Mouse (Mus musculus) thymus, postnatal 4 days (tissue): ENCODE measurements around the gene March10.
A peak's percentile ranks its signal among the peaks of the same experiment; 100 is the strongest.

Source experiments
- DNase-seq: peaks from one replicate; pipeline ENCODE4 v3.0.0; 2021

The March10 gene

DNA sequence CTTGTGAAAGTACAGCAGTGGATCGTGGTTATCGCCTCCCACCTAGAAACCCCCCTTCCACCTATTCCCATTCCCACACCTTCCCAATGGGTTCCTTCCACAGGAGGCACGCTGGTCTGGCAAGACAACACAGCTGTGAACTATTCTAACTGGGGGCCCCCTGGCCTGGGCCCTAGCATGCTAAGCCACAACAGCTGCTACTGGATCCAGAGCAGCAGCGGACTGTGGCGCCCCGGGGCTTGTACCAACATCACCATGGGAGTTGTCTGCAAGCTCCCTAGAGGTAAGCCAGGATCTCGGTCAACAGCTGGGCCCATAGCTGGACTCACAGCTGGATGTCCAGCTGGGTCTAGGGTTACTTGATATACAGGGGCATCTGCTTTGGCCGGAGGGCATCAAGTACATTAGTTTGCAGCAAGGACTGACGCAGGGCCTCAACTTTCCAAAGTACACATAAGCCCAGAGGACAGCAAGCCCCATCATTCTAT lies 108.0 kb downstream of the March10 start:
- DNase-seq: no peak

DNA sequence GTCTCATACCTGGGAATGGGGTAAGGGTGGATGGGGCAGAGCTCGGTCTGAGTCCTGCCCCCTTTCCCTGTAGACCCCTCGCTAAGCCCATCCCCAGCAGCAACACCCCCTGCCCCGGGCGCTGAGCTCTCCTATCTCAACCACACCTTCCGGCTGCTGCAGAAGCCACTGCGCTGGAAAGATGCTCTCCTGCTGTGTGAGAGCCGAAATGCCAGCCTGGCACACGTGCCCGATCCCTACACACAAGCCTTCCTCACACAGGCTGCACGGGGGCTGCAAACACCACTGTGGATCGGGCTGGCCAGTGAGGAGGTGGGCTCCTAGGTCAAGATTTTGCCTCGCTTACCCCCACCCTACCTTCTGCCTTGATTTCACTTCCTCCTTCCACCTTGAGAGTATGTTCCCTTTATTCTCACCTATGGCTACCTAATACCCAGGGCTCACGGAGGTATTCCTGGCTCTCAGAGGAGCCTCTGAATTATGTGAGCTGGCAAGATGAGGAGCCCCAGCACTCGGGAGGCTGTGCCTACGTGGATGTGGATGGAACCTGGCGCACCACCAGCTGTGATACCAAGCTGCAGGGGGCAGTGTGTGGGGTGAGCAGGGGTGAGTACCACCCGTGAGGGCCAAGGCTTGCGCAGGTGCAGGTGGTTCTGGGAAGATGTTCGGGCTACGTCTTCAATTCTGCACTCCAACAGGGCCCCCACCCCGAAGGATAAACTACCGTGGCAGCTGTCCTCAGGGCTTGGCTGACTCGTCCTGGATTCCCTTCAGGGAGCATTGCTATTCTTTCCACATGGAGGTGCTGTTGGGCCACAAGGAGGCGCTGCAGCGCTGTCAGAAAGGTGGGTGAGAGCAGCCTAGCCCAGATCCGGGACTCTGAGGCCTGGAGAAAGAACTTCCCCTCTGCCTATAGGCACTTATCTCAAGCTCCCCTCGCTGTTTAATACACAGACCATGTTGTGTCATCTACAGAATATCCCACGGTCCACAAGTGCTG lies 109.1 kb downstream of the March10 start:
- DNase-seq: peak; percentile 92

DNA sequence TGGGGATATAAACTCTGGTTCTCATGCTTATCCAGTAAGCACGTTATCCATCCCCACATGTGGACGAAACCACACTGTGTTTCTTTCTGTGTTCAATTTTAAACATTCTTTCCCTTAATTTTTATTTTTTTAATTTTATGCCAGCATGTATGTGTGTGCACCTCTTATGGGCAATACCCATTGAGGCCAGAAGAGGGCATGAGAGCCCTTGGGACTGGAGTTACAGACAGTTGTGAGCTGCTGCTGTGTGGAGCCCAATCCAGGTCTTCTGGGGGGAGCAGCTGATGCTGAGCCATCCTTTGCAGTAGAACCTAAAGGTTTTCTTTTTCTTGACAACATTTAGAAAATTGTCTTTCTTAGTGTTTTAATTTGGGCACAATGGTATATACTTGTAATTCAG lies 111.3 kb downstream of the March10 start:
- peak; percentile 63 for DNase-seq

DNA sequence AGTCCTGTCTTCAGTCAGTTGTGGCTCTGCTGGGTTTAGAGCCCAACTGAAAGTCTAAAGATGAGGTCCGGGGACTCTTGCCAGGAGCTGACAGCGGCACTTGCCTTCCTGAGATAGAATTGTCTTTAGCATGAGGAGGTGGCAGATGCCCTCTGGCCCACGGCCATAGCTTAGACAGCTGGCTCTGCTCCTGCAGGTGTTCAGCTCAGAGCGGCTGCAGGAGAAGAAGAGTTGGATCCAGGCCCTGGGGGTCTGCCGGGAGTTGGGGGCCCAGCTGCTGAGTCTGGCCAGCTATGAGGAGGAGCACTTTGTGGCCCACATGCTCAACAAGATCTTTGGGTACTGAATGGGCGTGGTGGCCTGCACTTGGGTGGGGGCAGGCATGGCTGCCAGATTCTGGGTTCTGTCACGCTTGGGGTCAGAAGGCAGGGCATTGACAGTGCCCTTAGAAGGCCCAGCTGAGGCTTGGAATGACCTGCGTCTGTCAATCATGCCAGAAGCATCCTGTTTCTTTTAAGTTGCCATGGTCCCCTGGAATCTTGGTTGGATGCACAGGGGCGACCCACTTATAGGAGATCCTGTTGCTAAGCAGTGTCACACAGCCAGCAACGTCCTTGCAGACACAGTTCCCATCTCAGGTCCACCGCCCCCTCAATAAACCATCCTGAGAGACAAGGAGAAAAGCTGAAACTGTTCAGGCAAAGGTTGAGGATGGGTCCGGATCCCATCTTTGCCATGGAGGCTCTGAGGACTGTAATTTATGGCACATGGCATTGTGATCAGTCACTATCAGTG lies 117.7 kb downstream of the March10 start:
- DNase-seq: no peak

DNA sequence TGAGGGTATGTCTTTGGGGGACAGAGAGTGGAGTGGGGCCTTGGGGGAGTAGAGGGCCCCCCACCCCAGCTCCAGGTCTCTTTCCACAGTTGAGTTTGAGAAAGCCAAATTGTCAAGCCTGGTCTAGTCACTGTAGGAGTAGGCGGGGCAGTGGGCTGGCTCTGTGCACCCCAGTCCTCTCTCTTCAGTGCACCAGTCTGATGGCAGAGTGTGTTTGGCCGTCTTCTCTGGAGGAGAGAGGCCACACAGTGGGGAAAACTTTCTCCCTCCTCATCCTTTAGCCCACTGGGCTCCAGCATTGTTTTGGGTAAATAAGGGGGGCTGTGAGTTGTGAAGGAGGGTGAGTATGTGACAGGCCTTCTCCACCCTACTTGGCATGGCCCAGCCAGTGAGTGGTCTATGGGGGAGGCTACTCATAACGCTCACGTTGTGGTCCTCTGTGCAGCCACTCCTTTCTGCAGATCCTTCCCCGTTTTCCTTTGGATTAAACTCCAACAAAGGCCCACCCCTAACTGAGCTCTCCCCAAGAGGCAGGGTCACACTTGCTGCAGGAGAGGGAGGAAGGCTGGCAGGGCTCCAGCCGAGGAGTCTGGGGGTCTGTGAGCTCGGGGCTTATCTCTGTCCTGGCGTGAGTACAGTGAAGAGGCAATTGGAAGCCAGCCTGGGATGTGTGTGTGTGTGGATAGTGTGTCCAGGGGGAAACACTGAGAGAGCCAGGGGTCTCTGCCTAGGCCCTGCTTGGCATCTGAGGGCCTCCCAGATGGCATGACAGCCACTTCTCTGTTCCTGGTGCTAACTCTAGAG lies 122.5 kb downstream of the March10 start:
- no peak for DNase-seq

DNA sequence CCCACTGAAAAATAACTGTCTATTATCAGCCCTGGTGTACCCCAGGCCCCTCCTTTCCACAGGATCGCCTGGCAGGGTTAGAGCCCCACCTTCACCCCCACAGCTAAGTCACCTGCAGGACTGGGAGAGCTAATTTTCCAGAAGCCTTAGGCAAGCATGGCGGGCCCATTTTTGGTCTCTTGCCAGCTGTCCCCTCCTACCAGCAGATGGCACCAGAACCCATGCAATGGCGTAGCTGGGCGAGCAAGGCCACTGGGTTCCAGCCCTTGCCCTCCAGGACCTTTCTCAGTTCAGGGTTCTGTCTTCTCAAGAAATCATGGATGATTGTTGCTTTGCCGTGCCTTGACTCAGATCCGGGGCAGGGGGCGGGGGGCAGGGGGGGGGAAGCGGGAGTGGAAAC lies 124.1 kb downstream of the March10 start:
- peak; percentile 57 for DNase-seq

DNA sequence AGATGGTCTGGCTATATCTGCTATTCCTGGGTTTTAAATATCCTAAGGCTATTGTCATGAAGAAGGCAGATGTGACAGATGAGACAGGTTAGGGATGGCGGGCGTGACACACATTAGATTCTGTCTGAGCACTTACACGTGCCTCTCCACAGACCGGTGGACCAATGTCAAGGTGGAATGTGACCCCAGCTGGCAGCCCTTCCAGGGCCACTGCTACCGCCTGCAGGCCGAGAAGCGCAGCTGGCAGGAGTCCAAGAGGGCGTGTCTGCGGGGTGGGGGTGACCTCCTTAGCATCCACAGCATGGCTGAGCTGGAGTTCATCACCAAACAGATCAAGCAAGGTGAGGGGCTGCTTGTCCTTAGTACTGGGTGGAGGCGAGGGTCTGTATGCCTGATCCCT lies 124.8 kb downstream of the March10 start:
- DNase-seq: no peak

DNA sequence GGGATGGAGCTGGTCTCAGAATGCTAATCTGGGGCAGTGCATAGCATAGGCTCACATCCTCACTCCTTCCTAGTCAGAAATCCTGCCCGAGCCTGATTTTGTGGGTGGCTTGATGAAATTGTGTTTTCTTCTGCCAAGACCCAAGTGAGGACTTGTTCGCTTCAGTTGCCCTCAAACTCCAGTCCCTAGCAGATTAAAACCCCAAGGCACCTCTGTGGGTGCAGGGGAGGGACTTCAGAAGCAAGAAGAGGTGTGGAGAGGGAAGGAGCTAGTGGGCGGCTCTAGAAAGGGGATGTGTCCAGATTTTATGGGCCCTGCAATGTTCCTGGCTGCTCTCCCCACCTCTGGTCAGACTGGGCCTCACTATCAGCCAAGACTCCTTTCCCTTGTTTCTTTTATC lies 125.4 kb downstream of the March10 start:
- DNase-seq: no peak

DNA sequence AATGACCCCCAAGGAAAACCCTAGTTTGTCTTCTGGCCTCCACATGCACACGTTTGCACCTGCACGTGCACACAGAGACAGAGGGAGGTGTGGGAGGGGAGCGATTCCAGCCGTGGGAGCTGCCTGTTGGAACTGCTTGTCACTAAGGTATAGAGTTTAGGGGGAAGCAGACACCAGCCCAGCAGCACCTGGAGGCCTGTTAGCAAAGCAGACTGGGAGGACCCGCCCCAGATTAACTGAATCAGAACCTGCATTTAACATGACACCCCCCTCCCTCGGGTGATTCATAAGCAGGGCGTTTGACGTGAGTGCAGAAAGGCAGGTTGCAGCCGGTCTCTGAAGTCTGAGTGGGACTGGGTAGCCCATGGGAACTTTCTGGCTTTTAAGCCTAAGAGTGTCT lies 126.6 kb downstream of the March10 start:
- no peak for DNase-seq

DNA sequence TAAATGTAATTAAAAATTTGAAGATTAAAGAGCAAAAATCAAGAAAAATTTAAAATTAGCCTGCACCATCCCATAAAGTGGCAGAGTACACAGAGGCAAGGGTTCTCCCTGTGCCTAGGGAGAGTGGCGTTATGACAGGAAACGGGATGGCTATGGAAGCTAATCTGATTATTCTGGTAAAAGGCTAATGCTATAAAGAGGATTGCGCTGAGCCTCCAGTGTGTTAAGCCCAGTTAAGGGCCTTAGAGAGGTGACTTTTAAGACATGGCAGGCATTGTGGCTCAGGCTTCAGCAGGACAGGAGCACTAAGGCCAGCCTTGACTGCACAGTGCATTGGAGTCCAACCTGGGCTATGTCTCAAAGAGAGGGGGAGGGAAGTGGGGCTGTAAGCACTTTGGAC lies 129.4 kb downstream of the March10 start:
- DNase-seq: no peak

DNA sequence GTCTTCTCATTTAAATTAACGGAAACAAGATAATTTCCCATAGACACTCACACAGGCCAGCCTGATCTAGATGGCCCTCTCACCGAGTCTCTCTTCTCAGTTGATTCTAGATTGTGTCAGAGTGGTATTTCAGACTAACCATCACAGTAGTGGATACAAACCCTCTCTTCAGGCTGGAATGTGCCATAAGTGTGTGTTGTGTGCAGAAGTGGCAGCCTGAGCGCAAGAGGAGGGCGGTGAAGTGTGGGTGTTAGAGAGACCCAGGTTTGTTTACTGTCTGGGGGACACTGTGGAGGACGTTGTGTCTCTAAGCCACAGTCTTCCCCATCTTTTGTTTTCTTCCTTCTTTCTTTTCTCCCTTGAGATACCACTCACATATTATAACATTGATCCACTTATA lies 133.0 kb downstream of the March10 start:
- DNase-seq: no peak

DNA sequence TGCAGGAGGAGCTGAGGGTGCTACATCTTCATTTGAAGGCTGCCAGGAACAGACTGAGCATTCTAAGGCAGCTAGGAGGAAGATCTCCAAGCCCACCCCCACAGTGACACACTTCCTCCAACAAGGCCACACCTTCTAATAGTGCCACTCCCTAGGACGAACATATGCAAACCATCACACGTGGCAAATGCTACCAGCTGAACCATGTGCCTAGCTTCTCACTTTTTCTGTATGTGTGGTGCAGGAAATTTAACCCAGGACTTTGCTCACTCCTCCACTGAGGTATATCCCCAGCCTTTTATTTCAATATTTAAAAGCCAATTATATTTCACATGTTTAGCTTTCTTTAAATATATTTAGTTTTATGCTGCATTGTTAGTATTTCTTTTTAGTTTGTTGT lies 135.4 kb downstream of the March10 start:
- DNase-seq: no peak

DNA sequence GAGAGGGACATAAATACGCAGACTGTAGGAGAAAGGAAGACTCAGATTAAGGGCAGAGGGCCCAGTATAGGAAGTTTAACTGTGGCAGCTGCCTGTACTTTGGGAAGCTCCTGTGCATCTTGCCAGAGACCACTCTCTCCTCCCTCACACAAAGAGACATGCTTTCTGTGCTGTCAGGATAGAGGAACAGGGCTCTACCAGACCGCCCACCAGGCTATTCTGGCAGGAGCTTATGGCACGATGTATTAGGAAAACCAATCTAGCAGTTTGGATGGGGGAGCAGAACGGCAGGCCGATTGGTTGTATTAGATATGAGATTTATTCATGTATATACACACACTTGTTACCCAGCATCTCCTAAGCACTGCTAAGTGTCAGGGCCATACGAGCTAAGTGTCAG lies 138.8 kb downstream of the March10 start:
- DNase-seq: no peak

DNA sequence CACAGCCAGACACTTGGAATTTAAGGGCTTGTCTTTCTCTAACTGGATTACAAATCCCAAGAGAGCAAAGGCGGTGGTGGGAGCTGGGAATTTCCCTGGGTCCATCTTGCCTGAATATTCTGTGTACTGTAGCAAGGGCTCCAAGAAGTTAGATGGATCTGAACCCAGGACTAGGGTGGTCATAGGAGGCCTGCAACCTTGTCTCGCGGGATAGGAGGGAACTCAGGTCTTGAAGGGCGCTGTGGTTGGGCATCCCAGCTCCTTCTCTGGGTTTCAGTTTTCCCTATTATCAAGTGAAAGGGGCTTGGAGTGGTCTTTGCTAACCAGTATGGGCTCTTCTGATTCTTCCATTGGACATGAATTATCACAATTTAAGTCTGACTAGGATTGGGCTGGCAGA lies 140.4 kb downstream of the March10 start:
- no peak for DNase-seq

DNA sequence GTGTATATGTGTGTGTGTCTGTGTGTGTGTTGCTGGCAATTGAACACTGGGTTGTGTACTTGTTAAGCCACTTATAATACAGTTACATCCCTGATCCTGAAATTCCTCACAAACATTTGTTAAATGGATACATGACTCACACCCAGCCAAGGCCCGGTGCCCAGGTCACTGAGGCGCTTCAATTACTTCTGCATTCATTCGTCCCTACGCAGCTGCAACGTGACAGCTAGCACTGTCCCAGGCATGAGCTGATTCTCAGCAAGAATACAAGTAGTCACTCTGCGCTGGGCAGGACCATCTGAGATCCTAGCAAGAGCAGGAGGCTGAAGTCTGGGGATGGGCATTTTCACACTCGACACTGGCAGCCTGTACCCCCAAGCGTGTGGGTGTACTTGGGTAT lies 141.2 kb downstream of the March10 start:
- no peak for DNase-seq

DNA sequence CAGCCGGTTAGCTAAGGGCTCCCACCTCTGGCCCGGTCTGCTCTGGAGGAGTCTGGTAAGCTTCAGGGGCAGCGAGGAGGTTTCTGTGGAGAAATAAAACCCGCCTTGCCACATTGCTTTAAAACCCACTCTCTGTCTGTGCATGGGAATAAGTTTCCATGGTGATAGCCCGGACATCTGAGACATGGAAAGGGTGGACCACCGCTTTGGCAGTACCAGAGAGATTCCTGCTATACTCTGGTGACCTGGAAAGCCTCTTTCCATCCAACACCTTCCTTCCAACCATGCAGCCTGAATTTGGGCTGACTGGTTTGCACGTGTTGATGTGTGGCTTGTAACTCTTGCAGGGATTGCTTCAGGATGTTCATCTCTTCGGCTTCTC lies 142.9 kb downstream of the March10 start:
- no peak for DNase-seq

DNA sequence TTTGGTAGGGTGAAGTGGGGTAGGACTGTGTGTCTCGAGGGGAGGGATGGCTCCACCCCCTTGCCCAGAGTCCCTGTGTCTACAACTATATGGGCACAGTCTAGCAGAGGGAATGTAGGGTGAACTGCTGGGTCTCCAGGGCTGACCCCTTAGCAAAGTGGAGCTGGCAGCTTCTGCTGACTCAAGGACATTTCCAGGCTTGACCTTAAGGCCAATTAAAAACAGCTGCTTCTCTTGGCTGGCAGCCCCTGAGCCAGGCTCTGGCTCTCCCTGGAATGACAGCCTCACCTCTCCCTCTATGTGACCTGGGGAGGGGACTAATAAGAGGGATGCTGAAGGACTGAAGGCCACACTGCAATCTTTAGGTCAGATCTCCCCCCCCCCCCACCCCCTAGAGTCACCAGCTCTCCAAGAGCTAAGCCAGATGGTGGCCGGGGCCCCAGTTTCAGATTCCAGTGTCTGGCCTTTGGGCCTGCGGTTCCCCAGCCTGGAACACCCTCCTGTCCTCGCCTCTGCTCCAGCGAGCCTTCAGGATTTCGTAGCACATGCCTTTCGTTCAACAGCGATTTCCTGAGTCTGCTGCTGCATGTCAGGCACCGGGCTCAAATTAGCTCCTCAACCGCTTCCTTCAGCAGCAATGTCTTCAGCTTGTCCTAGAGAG lies 143.4 kb downstream of the March10 start:
- no peak for DNase-seq

DNA sequence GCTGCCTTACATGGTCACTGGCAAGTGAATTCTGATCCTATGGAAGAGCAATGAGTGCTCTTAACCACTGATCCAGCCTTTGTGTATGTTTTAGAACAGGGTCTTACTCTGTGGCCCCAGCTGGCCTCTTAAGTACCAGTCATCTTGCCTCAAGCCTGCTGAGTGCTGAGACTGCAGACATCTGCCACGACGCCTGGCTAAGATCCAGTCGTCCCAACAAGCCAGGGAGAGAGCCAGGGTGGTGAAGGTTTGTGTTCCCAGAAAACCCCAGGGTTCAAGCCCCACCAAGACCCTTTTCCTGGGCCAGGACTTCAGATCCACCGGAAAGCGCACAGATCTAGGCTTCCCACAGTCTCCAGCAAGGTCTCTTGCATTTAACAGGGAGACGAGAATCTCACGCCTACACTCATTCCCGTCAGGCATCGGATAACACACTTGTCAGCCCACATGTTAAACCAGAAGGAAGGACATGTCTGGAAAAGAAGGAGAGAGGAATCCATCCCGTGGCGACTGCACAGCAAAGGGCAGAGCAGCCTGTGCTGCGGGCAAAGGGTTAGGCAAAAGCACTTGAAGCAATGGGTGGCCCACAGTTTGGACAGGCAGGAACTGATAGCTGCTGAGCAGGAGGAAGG lies 144.1 kb downstream of the March10 start:
- DNase-seq: no peak

DNA sequence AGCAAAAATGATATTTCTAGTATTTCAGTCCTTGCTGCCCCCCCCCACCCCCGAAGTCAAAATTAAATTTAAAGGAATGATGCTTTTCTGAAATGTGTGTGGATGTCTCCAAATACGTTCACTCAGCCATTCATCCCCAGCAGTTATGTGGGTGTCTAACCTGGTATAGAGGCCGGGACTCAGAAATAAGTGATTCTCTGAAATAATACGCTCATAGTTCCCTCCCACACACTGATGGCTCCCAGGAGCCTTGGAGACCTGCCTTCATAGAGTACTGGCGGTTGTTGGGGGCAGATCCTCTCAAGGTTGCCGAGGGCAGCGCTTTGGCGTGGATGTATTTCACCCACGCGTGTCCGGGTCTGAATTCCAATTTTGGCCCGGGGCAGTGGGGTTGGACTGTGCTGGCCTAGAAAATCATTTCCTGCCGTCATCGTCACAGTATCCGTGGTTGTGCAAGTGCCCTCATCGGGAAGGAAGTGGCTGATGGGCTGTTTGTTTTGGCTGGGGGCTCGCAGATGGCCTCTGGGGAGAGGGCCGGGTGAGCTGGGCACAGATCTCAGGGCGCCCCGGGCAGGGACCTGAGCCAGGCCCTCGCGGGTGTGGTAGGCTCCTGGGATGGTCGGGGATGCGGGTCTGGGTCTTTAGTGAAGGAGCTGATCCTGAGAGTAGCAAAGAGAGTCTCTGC lies 145.1 kb downstream of the March10 start:
- DNase-seq: no peak
